Mouse (Mus musculus) hindbrain, embryonic 10.5 days (tissue): ENCODE measurements at regions not wholly inside any gene's neighbourhood (a gene's known extent, or its start where the extent isn't known, plus 50 kb on each side); places are given as distances from the start of the nearest gene placed in this dataset.

ENCODE experiments used
- DNase-seq: peaks from one replicate; pipeline ENCODE4 v3.0.0-alpha.2; 2017; ENCODE audit warnings: low spot score
- H3K27ac ChIP-seq: fragments of 300-500 bp; sonication (generic); 2 replicates; pipeline ENCODE4 v1.5.1; 2016; ENCODE audit warnings: mild to moderate bottlenecking, moderate library complexity
- H3K27me3 ChIP-seq: fragments of 300-500 bp; sonication (generic); 2 replicates; pipeline ENCODE4 v1.6.1; 2016; ENCODE audit warnings: mild to moderate bottlenecking; ENCODE audit not compliant: poor library complexity, insufficient read depth, severe bottlenecking
- H3K36me3 ChIP-seq: fragments of 300-500 bp; sonication (generic); 2 replicates; pipeline ENCODE4 v1.6.1; 2016; ENCODE audit warnings: mild to moderate bottlenecking, moderate library complexity
- H3K4me1 ChIP-seq: fragments of 300-500 bp; sonication (generic); replicated peaks from 2 replicates; pipeline ENCODE4 v1.6.1; 2016; ENCODE audit warnings: mild to moderate bottlenecking
- H3K4me3 ChIP-seq: fragments of 300-500 bp; sonication (generic); 2 replicates; pipeline ENCODE4 v1.5.1; 2016; ENCODE audit warnings: mild to moderate bottlenecking, moderate library complexity
- H3K9me3 ChIP-seq: fragments of 300-500 bp; sonication (generic); 2 replicates; pipeline ENCODE4 v1.6.1; 2016; ENCODE audit warnings: mild to moderate bottlenecking, moderate library complexity
- WGBS: fragments of 180-500 bp; shearing (Covaris S2); methylation state at CpG from one replicate; pipeline ENCODE4 v1.1.7; 2016; 5-methylcytosine and 5-hydroxymethylcytosine counted together

GRCm38 (mm10) chr13:26517646-26518045 lies 252.3 kb downstream of the Hdgfl1 start:
- H3K4me1 ChIP-seq = no peaks in the 10 kb centered on the region
- H3K4me3 ChIP-seq = no peak overlapping the region
- H3K36me3 ChIP-seq = no peaks in the 10 kb centered on the region
- no peak for DNase-seq
- no peak overlapping the region for H3K27ac ChIP-seq
- no peaks in the 10 kb centered on the region for H3K27me3 ChIP-seq
- WGBS = 83% methylated on average over 4 of the region's 4 CpGs
- H3K9me3 ChIP-seq = no peaks in the 10 kb centered on the region

- 86% methylated on average over 4 of the region's 4 CpGs for WGBS
- no peak for DNase-seq
- Histone ChIP-seq H3K27me3 (no peaks in the 10 kb centered on the region), H3K27ac (no peak overlapping the region), H3K36me3 (no peaks in the 10 kb centered on the region), H3K9me3 (no peaks in the 10 kb centered on the region), H3K4me3 (no peak overlapping the region), H3K4me1 (no peaks in the 10 kb centered on the region)
Observed at GRCm38 (mm10) chr13:26510448-26510847, 259.5 kb downstream of the Hdgfl1 start.

GRCm38 (mm10) chr13:26509841-26510240 lies 260.1 kb downstream of the Hdgfl1 start:
- Histone ChIP-seq H3K4me1 (no peaks in the 10 kb centered on the region), H3K36me3 (no peaks in the 10 kb centered on the region), H3K27me3 (no peaks in the 10 kb centered on the region), H3K4me3 (no peak overlapping the region), H3K9me3 (no peaks in the 10 kb centered on the region), H3K27ac (no peak overlapping the region)
- no peak for DNase-seq
- WGBS = 90% methylated on average over 3 of the region's 3 CpGs

- Histone ChIP-seq H3K4me1 (no peaks in the 10 kb centered on the region), H3K36me3 (no peaks in the 10 kb centered on the region), H3K27ac (no peak overlapping the region), H3K4me3 (no peak overlapping the region), H3K9me3 (no peaks in the 10 kb centered on the region), H3K27me3 (no peaks in the 10 kb centered on the region)
- WGBS = 97% methylated on average over 1 of the region's 1 CpGs
- no peak for DNase-seq
Observed at GRCm38 (mm10) chr13:26503744-26504143, 266.2 kb downstream of the Hdgfl1 start.

- no peak overlapping the region for H3K27ac ChIP-seq
- no peaks in the 10 kb centered on the region for H3K36me3 ChIP-seq
- no peaks in the 10 kb centered on the region for H3K9me3 ChIP-seq
- 92% methylated on average over 2 of the region's 2 CpGs for WGBS
- DNase-seq = no peak
- H3K4me3 ChIP-seq = no peak overlapping the region
- no peaks in the 10 kb centered on the region for H3K27me3 ChIP-seq
- no peaks in the 10 kb centered on the region for H3K4me1 ChIP-seq
Observed at GRCm38 (mm10) chr13:26497086-26497485, 272.9 kb downstream of the Hdgfl1 start.

GRCm38 (mm10) chr13:26495871-26496270 lies 274.1 kb downstream of the Hdgfl1 start:
- Histone ChIP-seq H3K4me1 (no peaks in the 10 kb centered on the region), H3K36me3 (no peaks in the 10 kb centered on the region), H3K9me3 (no peaks in the 10 kb centered on the region), H3K27ac (no peak overlapping the region), H3K4me3 (no peak overlapping the region), H3K27me3 (no peaks in the 10 kb centered on the region)
- no peak for DNase-seq

GRCm38 (mm10) chr13:26469343-26469742 lies 300.6 kb downstream of the Hdgfl1 start:
- no peaks in the 10 kb centered on the region for H3K27me3 ChIP-seq
- WGBS = 61% methylated on average over 3 of the region's 3 CpGs
- DNase-seq = no peak
- H3K27ac ChIP-seq = no peak overlapping the region
- H3K9me3 ChIP-seq = no peaks in the 10 kb centered on the region
- H3K4me3 ChIP-seq = no peak overlapping the region
- no peaks in the 10 kb centered on the region for H3K4me1 ChIP-seq
- no peaks in the 10 kb centered on the region for H3K36me3 ChIP-seq

GRCm38 (mm10) chr13:26467526-26467925 lies 302.4 kb downstream of the Hdgfl1 start:
- no peaks in the 10 kb centered on the region for H3K9me3 ChIP-seq
- H3K4me1 ChIP-seq = no peaks in the 10 kb centered on the region
- H3K4me3 ChIP-seq = no peak overlapping the region
- H3K27ac ChIP-seq = no peak overlapping the region
- no peaks in the 10 kb centered on the region for H3K36me3 ChIP-seq
- no peak for DNase-seq
- no peaks in the 10 kb centered on the region for H3K27me3 ChIP-seq

- no peaks in the 10 kb centered on the region for H3K36me3 ChIP-seq
- no peaks in the 10 kb centered on the region for H3K9me3 ChIP-seq
- H3K27me3 ChIP-seq = no peaks in the 10 kb centered on the region
- DNase-seq = no peak
- H3K27ac ChIP-seq = no peak overlapping the region
- H3K4me3 ChIP-seq = no peak overlapping the region
- WGBS = 82% methylated on average over 2 of the region's 2 CpGs
- H3K4me1 ChIP-seq = no peaks in the 10 kb centered on the region
Observed at GRCm38 (mm10) chr13:26464523-26464922, 305.4 kb downstream of the Hdgfl1 start.

- Histone ChIP-seq H3K4me3 (no peak overlapping the region), H3K9me3 (no peaks in the 10 kb centered on the region), H3K4me1 (no peaks in the 10 kb centered on the region), H3K36me3 (no peaks in the 10 kb centered on the region), H3K27me3 (no peaks in the 10 kb centered on the region), H3K27ac (no peak overlapping the region)
- DNase-seq = no peak
Observed at GRCm38 (mm10) chr13:26464096-26464495, 305.9 kb downstream of the Hdgfl1 start.

- no peak for DNase-seq
- 0 out of 2 replicates have a peak, but pooled peaks cover 3% of the 10 kb centered on the region for H3K9me3 ChIP-seq
- no peaks in the 10 kb centered on the region for H3K4me1 ChIP-seq
- no peaks in the 10 kb centered on the region for H3K36me3 ChIP-seq
- 82% methylated on average over 4 of the region's 4 CpGs for WGBS
- H3K27me3 ChIP-seq = no peaks in the 10 kb centered on the region
- no peak overlapping the region for H3K4me3 ChIP-seq
- H3K27ac ChIP-seq = no peak overlapping the region
Observed at GRCm38 (mm10) chr13:26457487-26458253, 312.3 kb downstream of the Hdgfl1 start.

GRCm38 (mm10) chr13:26426639-26427038 lies 343.3 kb downstream of the Hdgfl1 start:
- WGBS = 83% methylated on average over 4 of the region's 4 CpGs
- Histone ChIP-seq H3K4me3 (no peak overlapping the region), H3K36me3 (no peaks in the 10 kb centered on the region), H3K27me3 (no peaks in the 10 kb centered on the region), H3K9me3 (no peaks in the 10 kb centered on the region), H3K4me1 (no peaks in the 10 kb centered on the region), H3K27ac (no peak overlapping the region)
- no peak for DNase-seq

GRCm38 (mm10) chr13:26424513-26424912 lies 345.5 kb downstream of the Hdgfl1 start:
- Histone ChIP-seq H3K36me3 (no peaks in the 10 kb centered on the region), H3K27ac (no peak overlapping the region), H3K27me3 (no peaks in the 10 kb centered on the region), H3K4me1 (no peaks in the 10 kb centered on the region), H3K9me3 (no peaks in the 10 kb centered on the region), H3K4me3 (no peak overlapping the region)
- DNase-seq = no peak
- WGBS = 87% methylated on average over 1 of the region's 1 CpGs

- H3K4me1 ChIP-seq = 0 out of 2 replicates have a peak, but pooled peaks cover 2% of the 10 kb centered on the region
- no peaks in the 10 kb centered on the region for H3K36me3 ChIP-seq
- no peak for DNase-seq
- no peak overlapping the region for H3K4me3 ChIP-seq
- no peaks in the 10 kb centered on the region for H3K27me3 ChIP-seq
- H3K9me3 ChIP-seq = no peaks in the 10 kb centered on the region
- H3K27ac ChIP-seq = no peak overlapping the region; the same call in 1 of the 2 replicates
Observed at GRCm38 (mm10) chr13:26405757-26406156, 364.2 kb downstream of the Hdgfl1 start.
